Mouse (Mus musculus) Patski (cell line): ENCODE measurements around the gene Adpgk. TPM values are rescaled to one million over a fixed set of nuclear protein-coding genes. Genes with fewer than 3 reads are reported as not detected.

Experiments used
- ATAC-seq: fragments of 100-300 bp; one replicate; pipeline ENCODE4 v1.8.0; 2021
- CTCF ChIA-PET: fragments of 350-600 bp; sonication (Branson Sonifier 250); formaldehyde crosslinking; loops from one replicate; lab custom pipeline; 2022; ENCODE audit warnings: inconsistent platforms; lab: Charles Lee
- POLR2A ChIA-PET: fragments of 350-600 bp; sonication (Branson Sonifier 250); formaldehyde crosslinking; loops from one replicate; lab custom pipeline; 2022; ENCODE audit warnings: antibody characterized with exemption, inconsistent platforms; lab: Charles Lee
- DNase-seq: peaks from one replicate; pipeline ENCODE4 v3.0.0-alpha.2; 2011; ENCODE audit warnings: low read depth, low spot score
- H3K27me3 ChIP-seq: fragments of 371-371 bp; one replicate; pipeline ENCODE4 v1.5.1; 2021
- CTCF ChIP-seq: fragments of 100-300 bp; IDR thresholded peaks from one replicate; pipeline ENCODE4 v1.5.1; 2021
- in situ Hi-C: fragments of 300-500 bp; cut with MboI; formaldehyde crosslinking; loops from 3 replicates; pipeline ENCODE4 v1.11.1; 2018; ENCODE audit warnings: low pct_unique_long_range_greater_than_20kb, mixed read lengths
- polyA plus RNA-seq: library from polyadenylated mRNA; unstranded; gene quantifications from one replicate; pipeline ENCODE4 v1.2.3, GENCODE M21; 2021

Gene Adpgk
- polyA plus RNA-seq, 1 experiment from 2014 or later = 32.6 TPM

DNA sequence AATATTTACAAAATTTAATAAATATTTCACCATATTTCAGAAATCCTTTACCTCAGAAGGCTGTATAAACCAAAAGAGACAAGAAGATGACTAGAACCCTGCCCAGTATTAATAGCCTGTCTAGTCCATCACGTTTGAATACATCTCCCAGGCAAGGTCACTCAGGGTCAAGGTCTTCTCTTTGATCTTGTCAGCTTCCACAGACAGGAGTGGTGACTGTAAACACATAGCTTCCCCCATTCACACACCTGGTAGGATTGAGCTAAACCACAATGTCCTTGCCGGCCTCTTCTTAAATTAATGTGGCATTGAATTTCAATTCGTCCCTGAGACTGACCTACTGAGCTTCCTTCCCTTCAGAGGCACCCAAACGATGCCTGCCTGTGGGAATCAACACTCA lies 20.3 kb upstream of the Adpgk start:
- in situ Hi-C loops = no loop called here
- no peak for ATAC-seq
- peaks cover 3% of the 10 kb centered on the region for H3K27me3 ChIP-seq
- no peak for TF ChIP-seq CTCF
- ChIA-PET CTCF (interaction anchor here (0.7 to 1.9 kb wide), 4 partner anchors 11 to 329 kb away, joined by 3 to 6 read pairs (median 3); no protein-coding TSS in a partner anchor), POLR2A (no interaction called here)
- DNase-seq = no peak

DNA sequence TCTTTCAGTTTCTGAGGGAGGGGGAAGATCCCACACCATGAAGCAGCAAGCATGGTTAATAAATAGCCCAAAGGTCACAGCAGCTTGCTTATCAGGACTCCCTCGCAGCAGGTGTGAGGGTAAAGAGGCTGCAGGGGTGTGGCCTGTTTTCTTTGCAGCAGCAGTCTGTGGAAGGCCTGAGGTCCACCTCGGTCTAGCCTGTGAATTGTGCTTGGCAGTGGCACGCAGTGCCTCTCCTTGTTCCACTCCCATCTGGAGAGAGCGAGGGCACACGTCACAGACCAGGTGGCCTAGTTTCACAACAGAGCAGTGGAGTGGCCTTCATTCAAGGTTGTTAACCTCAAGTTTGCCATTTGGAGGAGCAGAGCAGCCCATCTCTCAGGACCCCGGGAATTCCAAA lies 19.6 kb upstream of the Adpgk start:
- ChIA-PET POLR2A (no interaction called here), CTCF (interaction anchor here (1.1 kb wide), 1 partner anchor 257 kb away, joined by 3 read pairs; no protein-coding TSS in a partner anchor)
- ATAC-seq (no peak), DNase-seq (no peak)
- in situ Hi-C loops = no loop called here
- peaks cover 3% of the 10 kb centered on the region for H3K27me3 ChIP-seq
- TF ChIP-seq CTCF = no peak

DNA sequence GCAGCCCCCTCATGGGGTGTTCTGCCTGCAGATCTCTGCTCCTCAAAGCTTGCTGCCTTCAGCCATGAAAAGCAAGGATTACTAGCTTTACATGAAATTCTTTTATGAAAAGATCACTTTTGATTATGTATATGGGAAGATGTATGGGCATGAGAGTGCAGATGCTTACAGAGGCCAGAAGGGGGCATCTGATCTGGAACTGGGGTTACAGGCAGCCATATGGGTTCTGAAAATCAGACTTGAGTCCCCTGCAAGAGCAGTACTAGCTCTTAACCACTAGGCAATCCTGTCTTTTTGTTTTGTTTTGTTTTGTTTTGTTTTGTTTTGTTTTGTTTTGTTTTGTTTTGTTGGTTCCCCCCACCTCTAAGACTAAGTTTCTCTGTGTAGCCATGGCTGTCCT lies 18.2 kb upstream of the Adpgk start:
- ATAC-seq (no peak), DNase-seq (no peak)
- in situ Hi-C loops = no loop called here
- peak; percentile 33 for TF ChIP-seq CTCF
- peaks cover 3% of the 10 kb centered on the region for H3K27me3 ChIP-seq
- POLR2A ChIA-PET = no interaction called here
- CTCF ChIA-PET = interaction anchor here (1.2 kb wide), 1 partner anchor 260 kb away, joined by 4 read pairs; no protein-coding TSS in a partner anchor

DNA sequence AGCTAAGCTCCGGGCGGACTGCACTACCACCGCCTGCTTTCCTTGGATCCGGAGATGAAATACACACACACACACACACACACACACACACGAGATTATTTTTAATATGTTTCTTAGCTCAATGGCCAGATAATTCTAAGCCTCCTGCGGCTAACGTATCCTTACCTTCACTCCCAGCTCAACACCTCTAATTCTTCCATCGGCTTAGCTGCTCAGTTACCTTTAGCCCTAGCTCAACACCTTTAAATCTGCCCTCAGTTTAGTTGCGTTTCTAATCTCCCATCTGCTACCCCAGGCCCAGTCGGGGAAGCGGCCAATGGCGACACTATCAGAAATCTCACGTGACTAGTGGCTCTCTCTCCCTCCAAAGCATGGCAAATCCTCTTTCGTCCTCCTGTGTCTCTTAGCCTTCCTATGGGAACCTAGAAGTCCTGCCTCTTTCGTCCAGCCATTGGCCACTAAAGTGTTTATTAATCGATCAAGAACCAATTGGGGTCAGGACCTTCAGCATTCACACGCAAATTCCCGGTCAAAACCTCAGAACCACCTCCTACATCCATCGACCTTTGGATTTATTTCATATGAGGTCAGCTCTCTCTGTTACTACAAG lies 16.4 kb upstream of the Adpgk start:
- H3K27me3 ChIP-seq = peaks cover 3% of the 10 kb centered on the region
- in situ Hi-C loops = loop anchor here (25.0 kb wide), 1 partner anchor 738 kb away; no protein-coding TSS in a partner anchor
- ATAC-seq (no peak), DNase-seq (no peak)
- ChIA-PET POLR2A (no interaction called here), CTCF (interaction anchor here (0.7 kb wide), 1 partner anchor 9 kb away, joined by 3 read pairs; no protein-coding TSS in a partner anchor)
- TF ChIP-seq CTCF = no peak

DNA sequence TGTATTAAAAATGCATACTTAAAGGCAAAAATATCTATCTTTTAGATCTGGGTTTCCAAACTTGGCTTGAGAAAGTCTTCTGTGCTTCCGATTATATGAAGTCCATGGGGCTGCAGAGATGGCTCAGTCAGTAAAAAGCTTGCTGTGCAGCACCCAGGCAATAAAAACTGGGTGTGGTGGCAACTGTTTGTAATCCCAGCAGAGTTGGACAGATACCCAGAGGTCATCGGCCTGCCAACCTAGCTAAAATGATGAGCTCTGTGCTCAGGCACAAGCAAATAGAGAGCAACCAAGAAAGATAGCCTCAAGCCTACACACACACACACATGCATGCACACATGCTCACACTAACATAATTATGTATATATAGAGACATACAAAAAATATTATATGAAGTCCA lies 13.2 kb upstream of the Adpgk start:
- no peak for TF ChIP-seq CTCF
- POLR2A ChIA-PET = no interaction called here
- no peak for ATAC-seq
- no peak for DNase-seq
- peaks cover 3% of the 10 kb centered on the region for H3K27me3 ChIP-seq
- CTCF ChIA-PET = interaction anchor here (1.0 kb wide), 1 partner anchor 9 kb away, joined by 3 read pairs; no protein-coding TSS in a partner anchor
- in situ Hi-C loops = loop anchor here (25.0 kb wide), 1 partner anchor 741 kb away; no protein-coding TSS in a partner anchor

DNA sequence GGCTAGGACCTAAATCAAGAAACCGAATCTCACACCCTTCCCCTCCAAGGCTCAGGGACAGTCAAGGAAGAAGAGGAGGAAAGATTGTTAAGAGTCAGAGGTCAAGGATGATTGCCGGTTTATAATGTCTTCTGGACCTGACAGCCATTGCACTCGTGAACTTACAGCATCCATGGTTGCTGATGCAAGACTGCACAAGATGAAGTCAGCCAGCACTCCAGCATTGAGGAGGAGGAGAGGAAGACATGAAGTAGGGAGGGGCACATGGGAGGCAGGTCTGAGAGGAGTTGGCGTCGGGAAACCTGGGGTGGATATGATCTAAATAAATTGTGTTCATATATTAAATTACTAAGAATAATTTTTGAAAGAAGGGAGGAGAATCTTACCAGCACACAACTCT lies 12.7 kb upstream of the Adpgk start:
- H3K27me3 ChIP-seq = peaks cover 3% of the 10 kb centered on the region
- ChIA-PET POLR2A (no interaction called here), CTCF (no interaction called here)
- in situ Hi-C loops = loop anchor here (25.0 kb wide), 1 partner anchor 741 kb away; no protein-coding TSS in a partner anchor
- no peak for ATAC-seq
- DNase-seq = no peak
- TF ChIP-seq CTCF = no peak

GRCm38 (mm10) chr9:59280888-59281287 lies 10.5 kb upstream of the Adpgk start:
- CTCF ChIA-PET = interaction anchor here (1.0 to 1.5 kb wide), 4 partner anchors 9 to 268 kb away, joined by 3 to 6 read pairs (median 4); no protein-coding TSS in a partner anchor
- in situ Hi-C loops = loop anchor here (5.0 to 25.0 kb wide), 2 partner anchors 269 to 744 kb away; no protein-coding TSS in a partner anchor
- no peak for ATAC-seq
- DNase-seq = no peak
- no peak for TF ChIP-seq CTCF
- POLR2A ChIA-PET = interaction anchor here (1.2 kb wide), 1 partner anchor 11 kb away, joined by 3 read pairs; no protein-coding TSS in a partner anchor
- H3K27me3 ChIP-seq = no peaks in the 10 kb centered on the region

DNA sequence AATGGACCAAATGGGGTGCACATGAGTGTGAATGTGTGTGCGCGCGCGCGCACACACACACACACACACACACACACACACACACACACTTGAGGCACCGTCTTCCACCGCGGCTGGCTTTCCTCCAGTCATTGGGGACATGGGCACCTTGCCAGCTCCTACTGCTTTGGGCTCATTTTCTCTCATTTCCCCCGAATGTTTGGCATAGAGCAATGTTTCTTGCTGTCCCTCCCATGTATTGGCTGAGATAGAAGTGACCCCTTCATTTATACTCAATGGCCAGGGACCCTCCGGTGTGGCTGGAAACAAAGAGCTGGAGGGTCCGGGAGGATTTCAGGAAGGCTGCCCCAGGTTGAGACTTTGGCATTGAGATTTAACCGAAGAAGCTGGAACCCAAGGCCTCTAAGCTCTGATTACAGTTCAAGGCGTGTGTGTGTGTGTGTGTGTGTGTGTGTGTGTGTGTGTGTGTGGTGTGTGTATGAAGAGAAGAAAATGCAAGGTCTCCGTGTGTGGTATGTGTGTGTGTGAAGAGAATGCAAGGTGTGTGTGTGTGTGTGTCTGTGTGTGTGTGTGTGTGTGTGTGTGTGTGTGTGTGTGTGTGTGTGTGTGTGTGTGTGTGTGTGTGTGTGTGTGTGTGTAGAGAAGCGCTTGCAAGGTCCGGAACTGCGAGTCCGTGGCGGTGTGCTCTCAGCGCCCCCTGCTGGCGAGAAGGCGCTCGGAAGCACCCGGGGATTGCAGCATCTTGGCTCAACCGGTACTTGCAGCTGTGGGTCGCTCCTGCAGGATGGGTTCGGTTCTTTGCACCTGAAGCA lies 9.3 kb upstream of the Adpgk start:
- no peaks in the 10 kb centered on the region for H3K27me3 ChIP-seq
- DNase-seq (no peak), ATAC-seq (no peak)
- ChIA-PET POLR2A (interaction anchor here (0.7 kb wide), 1 partner anchor 275 kb away, joined by 4 read pairs; no protein-coding TSS in a partner anchor), CTCF (interaction anchor here (1.0 to 1.5 kb wide), 4 partner anchors 7 to 269 kb away, joined by 3 to 6 read pairs (median 4); no protein-coding TSS in a partner anchor)
- TF ChIP-seq CTCF = peak; percentile 85
- in situ Hi-C loops = loop anchor here (5.0 to 25.0 kb wide), 2 partner anchors 270 to 745 kb away; no protein-coding TSS in a partner anchor

DNA sequence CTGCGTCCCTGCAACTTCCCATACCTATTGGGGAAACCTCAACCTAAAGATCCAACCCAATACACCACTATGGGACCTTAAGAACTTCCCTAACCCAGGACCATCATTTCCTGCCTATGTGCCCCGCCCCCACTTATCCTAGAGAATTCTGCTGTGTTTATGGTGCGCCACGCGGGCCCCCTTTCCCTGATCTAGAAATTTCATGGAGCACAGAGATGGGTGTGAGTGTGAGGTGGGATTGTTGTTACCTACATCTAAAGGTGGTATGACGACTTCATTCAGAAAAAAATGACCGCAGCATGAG lies 8.7 kb upstream of the Adpgk start:
- no peak for DNase-seq
- in situ Hi-C loops = loop anchor here (5.0 to 25.0 kb wide), 2 partner anchors 270 to 745 kb away; no protein-coding TSS in a partner anchor
- POLR2A ChIA-PET = no interaction called here
- no peaks in the 10 kb centered on the region for H3K27me3 ChIP-seq
- TF ChIP-seq CTCF = no peak
- CTCF ChIA-PET = interaction anchor here (1.5 kb wide), 1 partner anchor 12 kb away, joined by 3 read pairs; no protein-coding TSS in a partner anchor
- no peak for ATAC-seq

DNA sequence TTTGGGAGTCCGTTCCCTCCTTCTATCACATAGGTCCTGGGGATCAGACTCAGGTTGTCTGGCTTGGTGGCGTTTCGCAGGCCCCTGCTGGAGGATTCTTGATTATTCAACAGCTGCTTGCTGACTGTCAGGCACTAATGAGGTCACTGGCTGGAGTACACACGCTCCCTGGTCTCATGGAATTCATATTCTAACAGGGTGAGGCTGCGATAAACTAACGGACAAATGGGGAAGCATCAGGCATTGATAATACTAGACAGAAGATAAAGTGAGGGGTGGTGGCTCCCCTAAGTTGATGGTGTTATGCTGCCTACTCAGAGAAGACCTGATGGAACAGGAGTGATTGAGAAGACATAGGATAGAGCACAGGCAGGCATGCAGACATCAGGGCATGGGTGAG lies 5.7 kb upstream of the Adpgk start:
- CTCF ChIA-PET = interaction anchor here (1.9 kb wide), 1 partner anchor 19 kb away, joined by 4 read pairs; no protein-coding TSS in a partner anchor
- POLR2A ChIA-PET = no interaction called here

More for the DNA sequence above, 5.7 kb upstream of the Adpgk start:
- no peak for DNase-seq
- H3K27me3 ChIP-seq = no peaks in the 10 kb centered on the region
- no peak for TF ChIP-seq CTCF
- ATAC-seq = no peak
- in situ Hi-C loops = loop anchor here (25.0 kb wide), 1 partner anchor 748 kb away; no protein-coding TSS in a partner anchor
